Mouse (Mus musculus): ENCODE measurements around the gene Tmod4. TPM values are rescaled to one million over a fixed set of nuclear protein-coding genes. Genes with fewer than 3 reads are reported as not detected.

The Tmod4 gene
- polyA plus RNA-seq (2012; rRNA removed): 2.2 and 2.9 TPM in 2 replicates

DNA sequence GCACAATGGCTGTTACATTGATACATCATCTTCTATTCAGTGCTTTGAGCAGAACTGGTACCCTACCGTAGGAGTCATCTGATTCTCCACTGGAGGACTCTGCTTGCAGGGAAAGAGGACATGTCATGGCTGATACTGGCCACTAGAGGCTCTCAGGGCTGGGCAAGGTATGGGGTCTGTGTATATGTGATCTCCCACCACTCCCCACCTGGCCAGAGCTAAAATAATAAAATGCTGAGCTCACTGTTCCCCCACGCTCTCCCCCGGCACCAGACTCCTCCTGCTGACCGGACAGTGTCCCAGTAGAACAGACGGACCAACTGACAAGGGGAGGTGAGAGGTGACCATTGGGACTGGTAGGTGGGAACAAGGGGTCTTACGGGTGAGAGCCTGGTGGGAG is at the start of gene Tmod4:
Tmod4 (plus strand) TSS at position 231 of the 400 bp plus-strand sequence.

GRCm38 (mm10) chr3:95106338-95107117 is 17.7 kb upstream of the Tmod4 start, which contains the start of gene Pip5k1a:
Gene Pip5k1a, minus strand, starts transcription at chr3:95106930.

GRCm38 (mm10) chr3:95110911-95111726 is 13.2 kb upstream of the Tmod4 start, which contains the start of gene Vps72:
Gene Vps72, plus strand, starts transcription at chr3:95111022.

GRCm38 (mm10) chr3:95133680-95134101 is 9.4 kb downstream of the Tmod4 start, which contains the start of the genes Scnm1 and Lysmd1:
Gene Scnm1, minus strand, starts transcription at chr3:95134011.
Gene Lysmd1, plus strand, starts transcription at chr3:95134088.

DNA sequence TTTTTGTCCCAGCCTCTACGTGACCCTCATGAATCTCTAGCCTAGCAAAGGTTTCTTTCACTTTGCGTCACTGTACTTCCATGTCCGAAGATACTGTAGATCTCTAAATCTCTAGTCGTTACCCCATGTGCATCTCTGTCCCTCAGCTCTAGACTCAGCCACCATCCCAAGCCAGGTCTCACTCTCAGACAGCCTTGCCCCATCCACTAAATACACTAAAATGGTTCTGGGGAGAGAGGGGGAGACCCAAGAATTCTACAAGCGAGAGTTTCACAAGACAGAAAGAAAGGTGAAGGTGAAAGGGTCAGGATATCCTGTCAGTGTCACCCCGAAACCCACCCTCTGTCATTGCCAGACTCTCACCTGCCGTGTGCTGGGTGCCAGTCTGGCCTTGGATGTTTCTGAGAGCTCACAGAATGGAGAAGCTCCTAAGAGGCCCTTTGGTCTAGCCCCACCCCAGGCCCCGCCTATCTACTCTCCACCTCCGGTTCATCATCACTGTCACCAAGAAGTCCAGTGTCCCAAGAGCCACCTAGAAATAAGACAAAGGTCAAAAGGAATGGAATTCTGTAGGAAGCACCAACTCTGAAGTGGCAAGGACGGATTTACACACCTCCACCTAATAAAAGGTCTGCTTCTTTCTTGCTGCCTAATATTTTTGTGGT is 17.8 kb downstream of the Tmod4 start, which contains the start of gene Tnfaip8l2:
Tnfaip8l2 (minus strand) TSS at position 409 of the 665 bp plus-strand sequence.

GRCm38 (mm10) chr3:95159987-95160963 is 36.0 kb downstream of the Tmod4 start, which contains the start of gene Sema6c:
Gene Sema6c, plus strand, starts transcription at chr3:95160457.

Other genes with a start within 250 kb of the Tmod4 start
- gene Psmb4, start 237.5 kb upstream of the Tmod4 start, polyA plus RNA-seq (2012; rRNA removed): 395 and 399 TPM in 2 replicates
- gene Selenbp1, start 191.4 kb upstream of the Tmod4 start, polyA plus RNA-seq (2012; rRNA removed): 8.6 and 11.5 TPM in 2 replicates
- 26.9 and 27.6 TPM in 2 replicates for gene Rfx5, start 170.4 kb upstream of the Tmod4 start, polyA plus RNA-seq (2012; rRNA removed)
- 49.2 and 51.5 TPM in 2 replicates for gene Pi4kb, start 149.7 kb upstream of the Tmod4 start, polyA plus RNA-seq (2012; rRNA removed)
- 24.9 and 26.9 TPM in 2 replicates for gene Zfp687, start 109.0 kb upstream of the Tmod4 start, polyA plus RNA-seq (2012; rRNA removed)
- gene Psmd4, start 81.9 kb upstream of the Tmod4 start, polyA plus RNA-seq (2012; rRNA removed): 274 and 277 TPM in 2 replicates
- 29.6 and 30.0 TPM in 2 replicates for gene Pip5k1a, start 17.5 kb upstream of the Tmod4 start, polyA plus RNA-seq (2012; rRNA removed)
- 167 and 188 TPM in 2 replicates for gene Vps72, start 13.5 kb upstream of the Tmod4 start, polyA plus RNA-seq (2012; rRNA removed)
- gene Scnm1, start 9.5 kb downstream of the Tmod4 start, polyA plus RNA-seq (2012; rRNA removed): 135 and 140 TPM in 2 replicates
- 22.2 and 22.8 TPM in 2 replicates for gene Lysmd1, start 9.6 kb downstream of the Tmod4 start, polyA plus RNA-seq (2012; rRNA removed)
- 2.6 and 3.1 TPM in 2 replicates for gene Tnfaip8l2, start 17.9 kb downstream of the Tmod4 start, polyA plus RNA-seq (2012; rRNA removed)
- 121 and 123 TPM in 2 replicates for gene Sema6c, start 36.0 kb downstream of the Tmod4 start, polyA plus RNA-seq (2012; rRNA removed)
- 17.4 and 18.0 TPM in 2 replicates for gene Gabpb2, start 93.4 kb downstream of the Tmod4 start, polyA plus RNA-seq (2012; rRNA removed)
- 65.4 and 73.6 TPM in 2 replicates for gene Cdc42se1, start 104.3 kb downstream of the Tmod4 start, polyA plus RNA-seq (2012; rRNA removed)
- 568 and 623 TPM in 2 replicates for gene Mllt11, start 107.7 kb downstream of the Tmod4 start, polyA plus RNA-seq (2012; rRNA removed)
- gene Gm128, start 117.1 kb downstream of the Tmod4 start, polyA plus RNA-seq (2012; rRNA removed): 0.20 and 0.24 TPM in 2 replicates
- 0.38 and 1.1 TPM in 2 replicates for gene Bnipl, start 126.7 kb downstream of the Tmod4 start, polyA plus RNA-seq (2012; rRNA removed)
- gene Mindy1, start 156.9 kb downstream of the Tmod4 start, polyA plus RNA-seq (2012; rRNA removed): 41.0 and 44.1 TPM in 2 replicates
- gene Prune1, start 157.6 kb downstream of the Tmod4 start, polyA plus RNA-seq (2012; rRNA removed): 54.9 and 56.2 TPM in 2 replicates
- 1.3 and 1.7 TPM in 2 replicates for gene Anxa9, start 182.7 kb downstream of the Tmod4 start, polyA plus RNA-seq (2012; rRNA removed)
- gene Cers2, start 190.3 kb downstream of the Tmod4 start, polyA plus RNA-seq (2012; rRNA removed): 98.7 and 117 TPM in 2 replicates
- 57.1 and 59.2 TPM in 2 replicates for gene Setdb1, start 232.7 kb downstream of the Tmod4 start, polyA plus RNA-seq (2012; rRNA removed)